Mouse (Mus musculus) ovary, postnatal 14 days (tissue): ENCODE results near the gene Rora.

ENCODE experiments used
- DNase-seq: peaks from one replicate; pipeline ENCODE4 v3.0.0; 2022; ENCODE audit warnings: low spot score

Rora gene

DNA sequence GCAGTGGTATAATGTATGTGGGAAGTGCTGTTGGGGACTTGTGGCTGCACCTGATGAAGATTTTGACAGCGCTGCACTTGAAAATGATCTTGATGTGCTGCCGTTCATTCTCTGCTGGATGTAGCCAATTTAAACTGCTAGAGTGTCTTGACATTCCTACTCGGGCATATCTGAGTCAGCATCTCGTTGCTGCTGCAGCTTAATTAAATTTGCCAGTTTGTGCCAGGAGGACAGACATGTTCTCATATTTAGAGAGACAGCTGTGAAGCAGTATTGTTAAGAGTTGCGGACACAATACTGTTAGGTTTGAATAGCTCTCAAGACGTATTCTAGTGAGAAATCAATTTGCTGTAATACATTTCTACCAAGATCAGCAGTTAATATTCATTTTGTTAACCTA, 751.1 kb downstream of the Rora start:
- DNase-seq, result no peak

- DNase-seq, result no peak
Observed at GRCm38 (mm10) chr9:69419476-69419875, 765.9 kb downstream of the Rora start.

DNA sequence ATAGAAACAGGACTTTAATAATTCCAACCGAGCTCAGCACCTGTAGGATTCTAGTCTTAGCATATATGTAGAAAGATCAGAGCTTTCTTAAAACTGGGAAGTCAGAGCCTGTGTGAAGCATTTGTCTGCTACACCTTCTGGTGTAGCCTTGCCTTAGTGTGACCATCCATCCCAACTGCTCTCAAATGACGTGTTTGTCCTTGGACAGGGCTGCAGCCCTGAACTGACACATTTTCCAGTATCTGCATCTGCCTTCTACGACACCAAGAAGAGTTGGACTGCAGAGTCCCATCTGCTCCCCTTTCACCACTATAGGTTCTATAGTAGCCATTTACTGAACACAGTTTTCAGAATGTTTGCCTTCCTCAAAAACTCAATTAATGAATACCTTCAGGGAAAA, 776.9 kb downstream of the Rora start:
- no peak for DNase-seq

- DNase-seq, result no peak
Observed at GRCm38 (mm10) chr9:69431863-69432555, 778.4 kb downstream of the Rora start.

DNA sequence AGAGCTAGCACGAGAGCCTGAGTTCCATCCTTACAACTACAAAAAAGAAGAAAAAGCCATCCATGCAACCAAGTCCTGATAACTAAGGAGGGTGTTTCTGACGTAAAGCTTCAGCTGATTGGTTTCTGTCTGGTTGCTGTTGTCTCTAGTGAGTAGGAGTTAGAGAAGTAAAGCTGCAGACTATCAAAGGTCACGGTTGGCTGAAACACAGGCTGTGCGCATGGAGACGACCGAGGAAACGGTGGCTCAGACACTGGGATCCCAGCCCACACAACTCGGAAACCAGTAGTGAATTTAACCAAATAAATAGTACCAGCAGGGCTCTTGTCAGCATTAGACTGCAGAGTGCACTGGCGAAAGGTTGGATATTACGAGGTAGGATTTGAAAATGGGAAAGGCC, 781.6 kb downstream of the Rora start:
- no peak for DNase-seq

DNA sequence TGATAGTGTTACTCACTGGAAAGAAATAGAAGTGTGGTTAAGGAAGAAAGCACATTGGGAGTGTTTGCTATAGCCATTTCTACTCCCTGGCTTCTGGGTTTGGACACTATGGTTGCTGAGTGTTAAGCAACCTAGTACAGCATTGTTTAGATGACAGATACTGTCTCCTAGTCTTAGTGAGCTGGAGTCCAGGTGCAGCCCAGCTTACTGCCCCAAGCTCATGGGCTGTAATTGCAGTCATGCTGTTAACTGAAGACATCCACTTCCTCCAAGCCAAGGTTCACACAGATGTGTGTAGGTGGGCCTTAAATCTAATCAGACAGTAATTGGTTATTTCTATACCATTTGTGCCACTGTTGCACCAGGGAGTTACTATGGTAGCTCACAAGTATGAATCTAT, 782.1 kb downstream of the Rora start:
- no peak for DNase-seq
